Mouse (Mus musculus): Measurements from ENCODE around the gene Uchl1. TPM values are rescaled to one million over a fixed set of nuclear protein-coding genes. Genes with fewer than 3 reads are reported as not detected.

Uchl1 gene
- 1,178 and 1,222 TPM in 2 replicates for polyA plus RNA-seq (2021; fragmentation: Nextera tagmentation)
- long read RNA-seq, experiment 1, transcript Uchl1-204 (3 exons, 228 nt): minor isoform, 24 of 1,122 reads
- long read RNA-seq, experiment 1, transcript Uchl1-202 (7 exons, 980 nt): major isoform, 43 of 1,122 reads
- long read RNA-seq, experiment 1, partial matches to known transcripts: 1,006 of 1,122 reads
- long read RNA-seq, experiment 1, other reads (novel, unspliced or antisense): 49 of 1,122 reads
- long read RNA-seq, experiment 2, transcript Uchl1-202 (7 exons, 980 nt): major isoform, 23 of 682 reads
- long read RNA-seq, experiment 2, partial matches to known transcripts: 15 of 682 reads
- long read RNA-seq, experiment 2, other reads (novel, unspliced or antisense): 643 of 682 reads

DNA sequence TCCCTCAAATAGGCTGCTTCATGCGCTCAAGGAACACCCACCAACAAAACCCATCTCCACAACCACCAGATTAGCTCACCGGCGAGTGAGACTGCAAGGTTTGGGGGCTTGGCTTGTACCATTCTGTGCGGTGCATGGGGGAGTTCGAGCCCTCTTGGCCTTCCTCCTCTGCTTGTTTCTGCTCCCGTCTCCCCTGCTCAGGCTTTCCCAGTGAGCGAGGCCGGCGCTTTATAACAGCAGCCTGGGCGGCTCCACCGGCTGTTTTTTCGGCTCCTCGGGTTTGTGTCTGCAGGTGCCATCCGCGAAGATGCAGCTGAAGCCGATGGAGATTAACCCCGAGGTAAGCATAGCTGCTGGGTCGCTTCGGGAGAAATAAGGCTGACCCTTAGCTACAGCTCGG, at the start of gene Uchl1:
Gene Uchl1 (plus strand): TSS at position 109 of the 400 bp plus-strand sequence.

Other genes starting within 250 kb of the Uchl1 start
- gene Apbb2, start 57.3 kb upstream of the Uchl1 start, polyA plus RNA-seq (2021; fragmentation: Nextera tagmentation): 33.0 and 38.1 TPM in 2 replicates
- gene Limch1, start 69.7 kb downstream of the Uchl1 start, polyA plus RNA-seq (2021; fragmentation: Nextera tagmentation): 61.3 and 66.1 TPM in 2 replicates

Measured in layer of hippocampus, adult 6 months (tissue).